Mouse (Mus musculus): ENCODE measurements around the gene Col25a1. TPM values are rescaled to one million over a fixed set of nuclear protein-coding genes. Genes with fewer than 3 reads are reported as not detected.

The Col25a1 gene
- polyA plus RNA-seq, 1 experiment from 2014 or later = 6.3 TPM

DNA sequence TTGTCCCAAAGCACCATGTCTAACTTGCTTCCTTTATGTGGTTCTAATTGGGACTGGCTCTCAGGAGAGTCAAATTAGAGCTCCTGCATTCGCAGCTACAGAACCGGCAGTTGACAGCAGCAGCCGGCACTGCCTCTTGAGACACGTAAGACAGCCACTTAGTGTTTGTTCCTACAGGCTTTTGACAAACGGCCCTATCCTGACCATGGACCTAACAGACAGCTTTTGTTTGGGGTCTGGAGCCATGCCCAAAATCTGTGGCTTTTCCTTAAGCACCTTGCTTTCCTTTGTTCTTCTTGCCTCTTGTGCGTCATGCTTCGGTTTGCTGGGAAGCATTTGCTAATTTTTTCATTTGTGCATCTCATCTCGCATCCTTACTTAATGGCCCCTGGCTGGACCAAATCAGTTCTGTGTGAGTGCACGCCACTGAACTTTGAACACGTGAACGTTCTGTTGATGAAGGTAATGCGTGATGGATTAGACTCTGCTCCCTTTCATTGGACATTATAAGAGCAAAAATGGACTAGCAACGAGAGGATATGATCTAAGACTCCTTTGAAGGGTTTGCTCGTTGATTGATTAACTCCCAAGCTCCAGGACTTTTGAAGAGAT is 179.5 kb downstream of the Col25a1 start:
- ATAC-seq (ENCODE audit: low FRiP score) (peak; percentile 63; the same call in 1 of the 2 replicates), DNase-seq (ENCODE audit: low spot score) (peak; percentile 56)
- H3K9me3 ChIP-seq (ENCODE audit: control insufficient read depth, low read length) = no peaks in the 10 kb centered on the region
- H3K27me3 ChIP-seq (ENCODE audit: control insufficient read depth, insufficient read depth, low read length) = no peaks in the 10 kb centered on the region
- H3K4me1 ChIP-seq (replicated peaks; ENCODE audit: control insufficient read depth, insufficient read depth, low read length) = peaks cover 15% of the 10 kb centered on the region; the same call in 1 of the 2 replicates
- H3K27ac ChIP-seq = no peak overlapping the region
- no peaks in the 10 kb centered on the region for H3K36me3 ChIP-seq (replicated peaks; ENCODE audit: control insufficient read depth, insufficient read depth)
- H3K4me3 ChIP-seq (replicated peaks; ENCODE audit: low read length) = no peak overlapping the region
- 31% methylated on average over 14 of the region's 14 CpGs for WGBS
- no peak overlapping the region for H3K9ac ChIP-seq
- H3K4me2 ChIP-seq (replicated peaks) = no peak overlapping the region

DNA sequence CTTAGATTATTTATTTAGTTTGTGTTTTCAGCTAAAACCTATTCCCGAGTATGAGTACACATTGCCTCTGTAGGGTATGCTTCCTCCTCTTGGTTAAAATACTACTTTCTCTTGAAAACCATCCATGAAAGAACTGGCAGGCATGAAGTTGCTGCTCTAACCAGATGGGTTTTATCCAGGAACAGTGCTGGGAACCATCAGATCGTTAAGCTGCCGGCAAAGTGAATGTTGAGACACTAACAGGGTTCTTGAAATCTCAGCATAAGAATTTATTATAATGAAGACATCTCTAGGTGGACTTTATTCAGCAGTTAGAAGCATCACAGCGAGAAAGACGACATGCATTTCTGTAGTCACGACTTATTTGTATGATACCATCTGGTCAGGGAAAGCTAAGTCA is 181.9 kb downstream of the Col25a1 start:
- no peak for DNase-seq (ENCODE audit: low spot score)
- ATAC-seq (ENCODE audit: low FRiP score) = no peak
- no peaks in the 10 kb centered on the region for H3K27me3 ChIP-seq (ENCODE audit: control insufficient read depth, insufficient read depth, low read length)
- H3K36me3 ChIP-seq (replicated peaks; ENCODE audit: control insufficient read depth, insufficient read depth) = no peaks in the 10 kb centered on the region
- WGBS = 76% methylated on average over 6 of the region's 6 CpGs
- no peak overlapping the region for H3K4me2 ChIP-seq (replicated peaks)
- no peak overlapping the region for H3K9ac ChIP-seq
- no peak overlapping the region for H3K4me3 ChIP-seq (replicated peaks; ENCODE audit: low read length)
- H3K9me3 ChIP-seq (ENCODE audit: control insufficient read depth, low read length) = no peaks in the 10 kb centered on the region
- H3K4me1 ChIP-seq (replicated peaks; ENCODE audit: control insufficient read depth, insufficient read depth, low read length) = peaks cover 15% of the 10 kb centered on the region; the same call in 1 of the 2 replicates
- H3K27ac ChIP-seq = no peak overlapping the region

DNA sequence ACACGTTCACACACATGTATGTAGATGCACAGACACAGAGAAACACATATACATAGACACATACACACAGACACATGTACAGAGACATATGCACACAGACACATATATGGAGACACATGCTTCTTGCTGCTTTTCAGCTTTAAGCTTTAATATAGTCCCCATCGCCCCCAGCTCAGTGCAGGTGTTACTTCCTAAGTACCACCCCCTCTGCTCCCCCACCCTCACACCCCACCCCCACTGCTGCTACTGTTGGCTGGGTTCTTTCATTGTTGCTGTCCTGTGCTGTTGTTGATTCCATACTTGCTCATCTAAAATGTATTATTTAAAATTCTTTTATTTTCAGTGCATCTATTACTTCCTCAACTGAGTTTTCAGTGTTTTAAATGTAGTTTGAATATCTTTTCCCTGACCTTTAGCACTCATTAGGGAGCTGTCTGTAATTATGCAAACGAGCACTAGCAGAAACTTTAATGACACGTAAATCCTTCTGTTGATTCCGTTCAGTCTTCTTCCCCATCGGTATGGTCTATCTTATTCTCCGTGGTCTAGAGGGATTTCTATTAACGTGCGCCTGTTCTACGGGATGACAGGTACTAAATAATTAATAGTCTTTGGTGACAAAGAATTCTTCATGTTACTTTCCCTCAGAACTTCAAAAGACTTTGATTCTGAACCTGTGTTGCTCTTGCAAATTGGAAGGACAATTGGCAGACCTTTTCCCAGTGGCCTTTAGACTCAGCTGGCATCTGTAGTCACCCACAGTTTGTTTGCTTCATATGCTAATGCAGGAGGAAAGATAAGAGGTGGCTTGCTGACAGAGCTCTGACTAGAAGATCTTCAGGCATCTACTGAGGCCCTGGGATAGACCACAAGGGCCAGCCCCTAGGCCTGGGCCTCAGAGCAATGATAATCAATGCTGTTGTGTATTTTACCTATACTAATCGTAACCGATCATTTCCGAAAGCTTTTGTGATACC is 196.0 kb downstream of the Col25a1 start:
- DNase-seq (ENCODE audit: low spot score) = no peak
- Histone ChIP-seq H3K4me1 (replicated peaks; ENCODE audit: control insufficient read depth, insufficient read depth, low read length) (no peaks in the 10 kb centered on the region), H3K4me2 (replicated peaks) (no peak overlapping the region), H3K9ac (no peak overlapping the region), H3K36me3 (replicated peaks; ENCODE audit: control insufficient read depth, insufficient read depth) (no peaks in the 10 kb centered on the region), H3K9me3 (ENCODE audit: control insufficient read depth, low read length) (no peaks in the 10 kb centered on the region), H3K27me3 (ENCODE audit: control insufficient read depth, insufficient read depth, low read length) (no peaks in the 10 kb centered on the region), H3K27ac (no peak overlapping the region), H3K4me3 (replicated peaks; ENCODE audit: low read length) (no peak overlapping the region)
- ATAC-seq (ENCODE audit: low FRiP score) = no peak
- 54% methylated on average over 13 of the region's 13 CpGs for WGBS

DNA sequence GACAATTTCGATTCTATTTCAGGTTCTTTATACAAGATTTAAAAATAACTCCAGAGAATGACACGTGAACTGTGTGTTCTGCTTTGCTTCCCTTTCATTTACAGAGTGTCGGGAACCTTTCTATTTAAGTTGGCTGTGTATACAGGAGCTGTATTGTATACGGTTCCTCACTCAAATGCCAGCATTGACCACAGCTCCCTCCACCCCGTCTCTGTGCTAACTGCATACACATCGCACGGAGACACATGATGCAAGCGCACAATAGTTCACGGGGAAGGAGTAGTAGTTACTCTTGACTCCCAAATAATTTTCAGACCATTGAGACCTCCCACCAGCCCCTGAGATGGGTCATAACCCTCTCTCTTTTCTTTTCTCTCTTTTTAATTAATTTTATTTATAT is 197.6 kb downstream of the Col25a1 start:
- no peaks in the 10 kb centered on the region for H3K36me3 ChIP-seq (replicated peaks; ENCODE audit: control insufficient read depth, insufficient read depth)
- ATAC-seq (ENCODE audit: low FRiP score) (no peak), DNase-seq (ENCODE audit: low spot score) (no peak)
- no peak overlapping the region for H3K4me2 ChIP-seq (replicated peaks)
- H3K9ac ChIP-seq = no peak overlapping the region
- no peaks in the 10 kb centered on the region for H3K4me1 ChIP-seq (replicated peaks; ENCODE audit: control insufficient read depth, insufficient read depth, low read length)
- no peak overlapping the region for H3K4me3 ChIP-seq (replicated peaks; ENCODE audit: low read length)
- H3K27me3 ChIP-seq (ENCODE audit: control insufficient read depth, insufficient read depth, low read length) = no peaks in the 10 kb centered on the region
- H3K27ac ChIP-seq = no peak overlapping the region
- H3K9me3 ChIP-seq (ENCODE audit: control insufficient read depth, low read length) = no peaks in the 10 kb centered on the region
- WGBS = 90% methylated on average over 9 of the region's 9 CpGs

GRCm38 (mm10) chr3:130329833-130330555 is 198.7 kb downstream of the Col25a1 start:
- no peaks in the 10 kb centered on the region for H3K9me3 ChIP-seq (ENCODE audit: control insufficient read depth, low read length)
- H3K27me3 ChIP-seq (ENCODE audit: control insufficient read depth, insufficient read depth, low read length) = no peaks in the 10 kb centered on the region
- no peak overlapping the region for H3K9ac ChIP-seq
- DNase-seq (ENCODE audit: low spot score) (no peak), ATAC-seq (ENCODE audit: low FRiP score) (no peak)
- H3K4me2 ChIP-seq (replicated peaks) = no peak overlapping the region
- no peaks in the 10 kb centered on the region for H3K4me1 ChIP-seq (replicated peaks; ENCODE audit: control insufficient read depth, insufficient read depth, low read length)
- no peak overlapping the region for H3K27ac ChIP-seq
- no peak overlapping the region for H3K4me3 ChIP-seq (replicated peaks; ENCODE audit: low read length)
- WGBS = 97% methylated on average over 9 of the region's 9 CpGs
- no peaks in the 10 kb centered on the region for H3K36me3 ChIP-seq (replicated peaks; ENCODE audit: control insufficient read depth, insufficient read depth)

- no peak overlapping the region for H3K27ac ChIP-seq
Measured at GRCm38 (mm10) chr3:130330556-130330950, 199.3 kb downstream of the Col25a1 start.

GRCm38 (mm10) chr3:130332347-130332913 is 201.1 kb downstream of the Col25a1 start:
- Histone ChIP-seq H3K9me3 (ENCODE audit: control insufficient read depth, low read length) (no peaks in the 10 kb centered on the region), H3K9ac (no peak overlapping the region), H3K4me2 (replicated peaks) (no peak overlapping the region), H3K4me3 (replicated peaks; ENCODE audit: low read length) (no peak overlapping the region), H3K27me3 (ENCODE audit: control insufficient read depth, insufficient read depth, low read length) (no peaks in the 10 kb centered on the region), H3K27ac (no peak overlapping the region), H3K4me1 (replicated peaks; ENCODE audit: control insufficient read depth, insufficient read depth, low read length) (no peaks in the 10 kb centered on the region), H3K36me3 (replicated peaks; ENCODE audit: control insufficient read depth, insufficient read depth) (no peaks in the 10 kb centered on the region)
- DNase-seq (ENCODE audit: low spot score) (no peak), ATAC-seq (ENCODE audit: low FRiP score) (no peak)
- WGBS = 51% methylated on average over 3 of the region's 3 CpGs

More at GRCm38 (mm10) chr3:130330556-130330950, 199.3 kb downstream of the Col25a1 start:
- Histone ChIP-seq H3K9ac (no peak overlapping the region), H3K9me3 (ENCODE audit: control insufficient read depth, low read length) (no peaks in the 10 kb centered on the region), H3K4me3 (replicated peaks; ENCODE audit: low read length) (no peak overlapping the region), H3K36me3 (replicated peaks; ENCODE audit: control insufficient read depth, insufficient read depth) (no peaks in the 10 kb centered on the region), H3K27me3 (ENCODE audit: control insufficient read depth, insufficient read depth, low read length) (no peaks in the 10 kb centered on the region), H3K4me2 (replicated peaks) (no peak overlapping the region), H3K4me1 (replicated peaks; ENCODE audit: control insufficient read depth, insufficient read depth, low read length) (no peaks in the 10 kb centered on the region)
- DNase-seq (ENCODE audit: low spot score) = no peak
- 93% methylated on average over 3 of the region's 3 CpGs for WGBS
- ATAC-seq (ENCODE audit: low FRiP score) = no peak

DNA sequence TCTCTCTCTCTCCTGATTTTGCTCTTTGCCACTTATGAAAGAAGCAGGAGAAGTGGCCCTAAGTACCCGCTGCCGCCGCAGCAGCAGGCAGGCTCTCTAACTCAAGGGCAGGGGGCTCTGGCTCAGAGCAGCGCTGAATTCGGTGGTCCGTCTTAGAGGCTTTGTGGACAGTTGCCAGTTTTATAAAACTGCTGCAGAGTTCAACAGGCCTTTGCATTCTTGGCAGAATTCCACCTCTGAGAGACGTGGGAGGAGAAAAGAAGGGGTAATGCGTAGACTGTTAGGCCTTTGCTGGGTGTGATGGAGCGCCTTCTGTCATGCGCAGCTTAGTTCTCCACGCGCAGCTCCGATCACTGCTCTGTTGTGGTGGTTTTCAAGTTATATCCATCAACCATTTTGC is 206.6 kb downstream of the Col25a1 start:
- Histone ChIP-seq H3K9ac (no peak overlapping the region), H3K9me3 (ENCODE audit: control insufficient read depth, low read length) (no peaks in the 10 kb centered on the region), H3K27me3 (ENCODE audit: control insufficient read depth, insufficient read depth, low read length) (no peaks in the 10 kb centered on the region), H3K27ac (no peak overlapping the region), H3K36me3 (replicated peaks; ENCODE audit: control insufficient read depth, insufficient read depth) (no peaks in the 10 kb centered on the region), H3K4me1 (replicated peaks; ENCODE audit: control insufficient read depth, insufficient read depth, low read length) (no peaks in the 10 kb centered on the region), H3K4me2 (replicated peaks) (peak overlapping the region; percentile 13), H3K4me3 (replicated peaks; ENCODE audit: low read length) (no peak overlapping the region)
- DNase-seq (ENCODE audit: low spot score) = peak; percentile 80
- 43% methylated on average over 13 of the region's 13 CpGs for WGBS
- peak; percentile 90 for ATAC-seq (ENCODE audit: low FRiP score)

- Histone ChIP-seq H3K9me3 (ENCODE audit: control insufficient read depth, low read length) (no peaks in the 10 kb centered on the region), H3K4me3 (replicated peaks; ENCODE audit: low read length) (no peak overlapping the region), H3K27ac (no peak overlapping the region), H3K9ac (no peak overlapping the region), H3K36me3 (replicated peaks; ENCODE audit: control insufficient read depth, insufficient read depth) (no peaks in the 10 kb centered on the region), H3K27me3 (ENCODE audit: control insufficient read depth, insufficient read depth, low read length) (no peaks in the 10 kb centered on the region), H3K4me1 (replicated peaks; ENCODE audit: control insufficient read depth, insufficient read depth, low read length) (no peaks in the 10 kb centered on the region), H3K4me2 (replicated peaks) (no peak overlapping the region)
- no peak for ATAC-seq (ENCODE audit: low FRiP score)
- WGBS = 69% methylated on average over 3 of the region's 3 CpGs
- DNase-seq (ENCODE audit: low spot score) = no peak
Measured at GRCm38 (mm10) chr3:130338371-130338770, 207.1 kb downstream of the Col25a1 start.

Data from hindbrain, embryonic 14.5 days (tissue).